Mouse (Mus musculus) layer of hippocampus, postnatal 10 days (tissue): Measurements from ENCODE around the gene Gins2. TPM values are rescaled to one million over a fixed set of nuclear protein-coding genes. Genes with fewer than 3 reads are reported as not detected.
A peak's percentile ranks its signal among the peaks of the same experiment; 100 is the strongest.

Experiments
- DNase-seq, 2 experiments: peaks; one replicate each; pipeline ENCODE4 v3.0.0; 2021; ENCODE audit warnings: low spot score in 2 of 2
- total RNA-seq, 2 experiments: library from RNA; stranded (reverse); gene quantifications; 2 replicates each; pipeline ENCODE4 v1.2.3; 2021

Gene Gins2
- total RNA-seq, 2 experiments from 2014 or later, result 2.5 to 4.2 TPM

- no peak for DNase-seq
Measured at GRCm38 (mm10) chr8:120549321-120549921, 39.7 kb downstream of the Gins2 start.

GRCm38 (mm10) chr8:120548313-120548761, 40.8 kb downstream of the Gins2 start:
- no peak for DNase-seq

GRCm38 (mm10) chr8:120547562-120547961, 41.5 kb downstream of the Gins2 start:
- DNase-seq, result no peak

- no peak for DNase-seq
Measured at GRCm38 (mm10) chr8:120544155-120544554, 44.9 kb downstream of the Gins2 start.

- DNase-seq, result peak in 1 of 2 experiments; percentile 51
Measured at GRCm38 (mm10) chr8:120543416-120544055, 45.6 kb downstream of the Gins2 start.

GRCm38 (mm10) chr8:120542995-120543394, 46.1 kb downstream of the Gins2 start:
- DNase-seq, result no peak

- DNase-seq, result no peak
Measured at GRCm38 (mm10) chr8:120539775-120540625, 49.1 kb downstream of the Gins2 start.

GRCm38 (mm10) chr8:120539381-120539774, 49.7 kb downstream of the Gins2 start:
- DNase-seq, result no peak

- peak; percentile 65 to 74 for DNase-seq
Measured at GRCm38 (mm10) chr8:120538397-120539240, 50.5 kb downstream of the Gins2 start.

- DNase-seq, result peak; percentile 64 to 70
Measured at GRCm38 (mm10) chr8:120537818-120538396, 51.2 kb downstream of the Gins2 start.

- DNase-seq, result peak; percentile 66 to 69
Measured at GRCm38 (mm10) chr8:120537207-120537817, 51.8 kb downstream of the Gins2 start.

GRCm38 (mm10) chr8:120536306-120537206, 52.5 kb downstream of the Gins2 start:
- no peak for DNase-seq

- peak; percentile 73 to 78 for DNase-seq
Measured at GRCm38 (mm10) chr8:120535452-120536305, 53.4 kb downstream of the Gins2 start.

GRCm38 (mm10) chr8:120534504-120535368, 54.4 kb downstream of the Gins2 start:
- peak; percentile 84 to 85 for DNase-seq

GRCm38 (mm10) chr8:120534080-120534479, 55.0 kb downstream of the Gins2 start:
- no peak for DNase-seq

- DNase-seq, result no peak
Measured at GRCm38 (mm10) chr8:120533380-120533779, 55.7 kb downstream of the Gins2 start.
